Mouse (Mus musculus) embryonic facial prominence, embryonic 14.5 days (tissue): ENCODE results near the gene Rpl36. TPM values are rescaled to one million over a fixed set of nuclear protein-coding genes. Genes with fewer than 3 reads are reported as not detected.

Experiments
- ATAC-seq: fragments of 200-750 bp; cut with Nextera tagmentation; 2 replicates; pipeline ENCODE4 v1.8.0; 2017; ENCODE audit warnings: low read depth, moderate number of reproducible peaks, moderate TSS enrichment
- DNase-seq: peaks from one replicate; pipeline ENCODE4 v3.0.0-alpha.2; 2015; ENCODE audit warnings: low spot score
- H3K27ac ChIP-seq: fragments of 300-500 bp; sonication (generic); replicated peaks from 2 replicates; pipeline ENCODE4 v1.5.1; 2014; ENCODE audit warnings: low read depth, mild to moderate bottlenecking, low read length, moderate library complexity
- H3K27me3 ChIP-seq: fragments of 300-500 bp; sonication (generic); replicated peaks from 2 replicates; pipeline ENCODE4 v1.6.1; 2014; ENCODE audit warnings: low read length; ENCODE audit not compliant: control insufficient read depth, insufficient read depth
- H3K36me3 ChIP-seq: fragments of 300-500 bp; sonication (generic); 2 replicates; pipeline ENCODE4 v1.6.1; 2014; ENCODE audit warnings: low read length, mixed read lengths; ENCODE audit not compliant: control insufficient read depth, insufficient read depth
- H3K4me1 ChIP-seq: fragments of 300-500 bp; sonication (generic); 2 replicates; pipeline ENCODE4 v1.6.1; 2014; ENCODE audit warnings: antibody characterized with exemption, low read length; ENCODE audit not compliant: control insufficient read depth, insufficient read depth
- H3K4me2 ChIP-seq: fragments of 300-500 bp; sonication (generic); 2 replicates; pipeline ENCODE4 v1.6.1; 2014; ENCODE audit warnings: low read depth, mild to moderate bottlenecking, low read length, moderate library complexity, mixed read lengths
- H3K4me3 ChIP-seq: fragments of 300-500 bp; sonication (generic); 2 replicates; pipeline ENCODE4 v1.5.1; 2014; ENCODE audit warnings: low read depth, mild to moderate bottlenecking, low read length
- H3K9ac ChIP-seq: fragments of 300-500 bp; sonication (generic); 2 replicates; pipeline ENCODE4 v1.6.1; 2014; ENCODE audit warnings: low read depth, mild to moderate bottlenecking, low read length, moderate library complexity, mixed read lengths
- H3K9me3 ChIP-seq: fragments of 300-500 bp; sonication (generic); 2 replicates; pipeline ENCODE4 v1.6.1; 2016; ENCODE audit warnings: low read length; ENCODE audit not compliant: control insufficient read depth
- WGBS: fragments of 180-500 bp; shearing (Covaris S2); extraction: QIAGEN DNeasy Blood & Tissue Kit; methylation state at CpG from one replicate; pipeline ENCODE4 v1.1.7; 2014; 5-methylcytosine and 5-hydroxymethylcytosine counted together
- polyA plus RNA-seq: library from polyadenylated mRNA; unstranded; fragments of >200 nt; fragmentation: Nextera tagmentation; extraction: Ambion mirVana; gene quantifications from 2 replicates; pipeline ENCODE4 v1.2.1, GENCODE M21; 2014

Rpl36 gene
- polyA plus RNA-seq, 1 experiment from 2014 or later = 2,222 TPM

- Histone ChIP-seq H3K4me2 (peak within 1 kb of the TSS; percentile 95), H3K27ac (peak within 1 kb of the TSS; percentile 95), H3K4me3 (peak within 1 kb of the TSS; percentile 92), H3K36me3 (peaks cover 69% of the 10 kb centered on the region), H3K9ac (peak within 1 kb of the TSS; percentile 91), H3K9me3 (no peaks in the 10 kb centered on the region), H3K4me1 (peaks cover 22% of the 10 kb centered on the region), H3K27me3 (no peaks in the 10 kb centered on the region)
- peak; percentile 95 for ATAC-seq
- WGBS = under 1% methylated on average over 44 of the region's 101 CpGs
- peak; percentile 99 for DNase-seq
These were observed 28.7 kb upstream of the Rpl36 start, which contains the start of the genes Safb2 and Safb for GRCm38 (mm10) chr17:56584257-56585130. Gene Safb2, minus strand, starts transcription at chr17:56584585. Gene Safb, plus strand, starts transcription at chr17:56584825.

GRCm38 (mm10) chr17:56585171-56585821, 27.9 kb upstream of the Rpl36 start:
- Histone ChIP-seq H3K9me3 (no peaks in the 10 kb centered on the region), H3K4me3 (peak overlapping the region; percentile 63), H3K4me1 (peaks cover 22% of the 10 kb centered on the region), H3K4me2 (peak overlapping the region; percentile 95), H3K36me3 (peaks cover 69% of the 10 kb centered on the region), H3K9ac (peak overlapping the region; percentile 91), H3K27me3 (no peaks in the 10 kb centered on the region), H3K27ac (peak overlapping the region; percentile 95)
- DNase-seq (peak; percentile 40), ATAC-seq (no peak)
- under 1% methylated on average over 46 of the region's 61 CpGs for WGBS

DNA sequence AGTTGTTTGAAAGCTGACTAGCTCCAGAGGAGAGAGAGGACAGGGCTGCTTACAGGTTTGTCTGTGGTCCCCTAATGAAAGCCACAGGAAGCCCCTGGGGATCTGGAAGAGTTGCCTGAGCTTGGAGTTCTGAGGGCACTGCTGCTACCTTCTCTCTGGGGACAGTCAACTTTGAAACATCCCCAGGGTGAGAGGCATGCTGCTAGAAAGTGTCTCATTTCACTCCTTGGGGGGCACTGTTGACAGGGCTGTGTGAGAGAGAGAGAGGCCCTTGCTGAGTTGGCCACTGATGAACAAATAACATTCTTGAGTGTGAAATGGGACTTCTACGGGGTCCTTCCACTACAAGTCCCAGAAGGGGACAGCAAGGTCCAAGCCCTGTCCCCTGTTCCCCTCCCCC, 25.4 kb upstream of the Rpl36 start:
- Histone ChIP-seq H3K36me3 (peaks cover 69% of the 10 kb centered on the region), H3K9me3 (no peaks in the 10 kb centered on the region), H3K27ac (no peak overlapping the region), H3K27me3 (no peaks in the 10 kb centered on the region), H3K4me3 (no peak overlapping the region), H3K4me1 (peaks cover 18% of the 10 kb centered on the region), H3K4me2 (no peak overlapping the region), H3K9ac (no peak overlapping the region)
- ATAC-seq (no peak), DNase-seq (peak; percentile 40)
- 75% methylated on average over 1 of the region's 1 CpGs for WGBS

GRCm38 (mm10) chr17:56588921-56589320, 24.3 kb upstream of the Rpl36 start:
- no peaks in the 10 kb centered on the region for H3K27me3 ChIP-seq
- ATAC-seq (no peak), DNase-seq (no peak)
- no peak overlapping the region for H3K9ac ChIP-seq
- no peak overlapping the region for H3K4me2 ChIP-seq
- H3K9me3 ChIP-seq = no peaks in the 10 kb centered on the region
- H3K4me1 ChIP-seq = peaks cover 12% of the 10 kb centered on the region
- 95% methylated on average over 4 of the region's 4 CpGs for WGBS
- H3K4me3 ChIP-seq = no peak overlapping the region
- no peak overlapping the region for H3K27ac ChIP-seq
- peaks cover 79% of the 10 kb centered on the region for H3K36me3 ChIP-seq

DNA sequence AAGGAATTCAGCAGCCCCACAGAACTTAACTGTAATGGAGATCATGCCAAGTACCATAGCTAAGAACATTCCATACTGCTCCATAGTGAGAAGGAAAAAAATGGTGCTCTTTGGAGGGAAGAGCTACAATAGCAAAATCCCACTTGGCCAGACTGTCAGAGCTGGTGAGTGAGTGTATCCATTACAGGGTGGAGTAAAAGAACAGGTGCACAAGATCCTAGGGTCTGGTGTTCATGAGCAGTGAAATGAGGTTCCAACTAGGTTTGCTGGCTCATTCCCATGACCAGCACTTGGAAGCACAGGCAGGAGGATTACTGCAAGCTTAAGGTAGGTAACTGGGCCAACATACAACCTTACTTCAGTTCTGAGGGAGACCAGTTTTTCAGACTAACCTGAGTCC, 20.7 kb upstream of the Rpl36 start:
- Histone ChIP-seq H3K4me1 (no peaks in the 10 kb centered on the region), H3K9ac (no peak overlapping the region), H3K9me3 (no peaks in the 10 kb centered on the region), H3K27ac (no peak overlapping the region), H3K4me2 (no peak overlapping the region), H3K36me3 (peaks cover 99% of the 10 kb centered on the region), H3K27me3 (no peaks in the 10 kb centered on the region), H3K4me3 (no peak overlapping the region)
- DNase-seq (no peak), ATAC-seq (no peak)

GRCm38 (mm10) chr17:56593527-56594271, 19.5 kb upstream of the Rpl36 start:
- WGBS = 84% methylated on average over 8 of the region's 8 CpGs
- H3K9me3 ChIP-seq = no peaks in the 10 kb centered on the region
- no peak overlapping the region for H3K4me2 ChIP-seq
- peak; percentile 82 for DNase-seq
- H3K9ac ChIP-seq = no peak overlapping the region
- no peak overlapping the region for H3K27ac ChIP-seq
- H3K4me3 ChIP-seq = no peak overlapping the region
- H3K36me3 ChIP-seq = peaks cover 96% of the 10 kb centered on the region
- H3K27me3 ChIP-seq = no peaks in the 10 kb centered on the region
- no peaks in the 10 kb centered on the region for H3K4me1 ChIP-seq
- peak; percentile 86 for ATAC-seq

DNA sequence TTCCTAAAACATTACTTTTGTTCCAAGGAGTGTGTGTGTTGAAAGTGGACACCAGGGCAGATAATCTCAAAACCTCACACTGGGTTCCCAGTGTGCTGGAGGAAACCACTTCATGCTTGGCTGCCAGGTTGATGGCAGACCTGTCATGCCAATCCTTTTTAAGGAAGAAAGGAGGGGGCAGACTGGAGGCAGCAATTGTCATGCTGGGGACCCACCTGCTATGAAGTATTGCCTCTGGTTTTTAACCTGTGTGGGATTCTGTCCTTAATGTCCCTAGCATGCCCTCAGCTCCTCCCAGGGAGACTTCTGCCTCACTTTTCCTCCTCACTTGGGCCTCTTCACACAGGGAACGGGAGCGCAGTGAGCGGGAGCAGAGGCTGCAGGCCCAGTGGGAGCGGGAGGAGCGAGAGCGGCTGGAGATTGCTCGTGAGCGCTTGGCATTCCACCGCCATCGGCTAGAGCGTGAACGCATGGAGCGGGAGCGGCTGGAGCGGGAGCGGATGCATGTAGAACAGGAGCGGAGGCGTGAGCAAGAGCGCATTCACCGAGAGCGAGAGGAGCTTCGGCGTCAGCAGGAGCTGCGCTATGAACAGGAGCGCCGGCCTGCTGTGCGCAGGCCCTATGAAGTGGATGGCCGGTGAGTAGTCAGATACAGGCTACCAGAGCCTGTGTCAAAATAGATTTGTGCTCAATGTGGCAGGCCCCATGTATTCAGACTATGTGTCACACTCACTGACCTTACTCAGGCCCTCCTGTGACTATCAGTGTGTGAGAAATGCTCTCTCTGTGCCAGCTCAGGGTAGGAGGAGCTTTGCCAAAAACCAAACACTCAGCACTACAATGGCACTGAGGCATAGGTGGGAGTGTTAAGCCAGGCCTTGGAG, 9.8 kb upstream of the Rpl36 start:
- no peak for DNase-seq
- WGBS = 94% methylated on average over 28 of the region's 28 CpGs
- H3K4me3 ChIP-seq = no peak overlapping the region

DNA sequence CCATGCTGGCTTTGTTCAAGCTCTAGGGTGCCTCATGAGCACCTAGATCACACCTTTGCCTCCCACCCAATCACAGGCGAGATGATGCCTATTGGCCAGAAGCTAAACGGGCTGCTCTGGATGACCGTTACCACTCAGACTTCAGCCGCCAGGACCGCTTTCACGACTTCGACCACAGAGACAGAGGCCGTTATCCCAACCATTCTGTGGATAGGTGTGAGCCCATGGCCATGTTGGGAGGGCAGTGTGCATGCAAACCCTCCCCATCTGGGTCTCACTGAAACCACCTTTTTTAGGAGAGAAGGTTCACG, 9.2 kb upstream of the Rpl36 start:
- ATAC-seq (no peak), DNase-seq (no peak)
- WGBS = 88% methylated on average over 9 of the region's 9 CpGs
- H3K4me1 ChIP-seq = peaks cover 8% of the 10 kb centered on the region; the same call in 1 of the 2 replicates
- no peaks in the 10 kb centered on the region for H3K9me3 ChIP-seq
- H3K4me2 ChIP-seq = no peak overlapping the region
- no peak overlapping the region for H3K27ac ChIP-seq
- no peaks in the 10 kb centered on the region for H3K27me3 ChIP-seq
- no peak overlapping the region for H3K4me3 ChIP-seq
- H3K9ac ChIP-seq = 0 out of 2 replicates have a peak overlapping the region, but pooled peaks have one; percentile 14
- peaks cover 81% of the 10 kb centered on the region for H3K36me3 ChIP-seq

More for the DNA sequence above, 9.8 kb upstream of the Rpl36 start:
- Histone ChIP-seq H3K9ac (0 out of 2 replicates have a peak overlapping the region, but pooled peaks have one; percentile 14), H3K4me2 (no peak overlapping the region), H3K4me1 (0 out of 2 replicates have a peak, but pooled peaks cover 2% of the 10 kb centered on the region), H3K9me3 (no peaks in the 10 kb centered on the region), H3K36me3 (peaks cover 81% of the 10 kb centered on the region), H3K27me3 (no peaks in the 10 kb centered on the region), H3K27ac (no peak overlapping the region)
- ATAC-seq = no peak
